Mouse (Mus musculus) small intestine, adult 2 months (tissue): Measurements from ENCODE around the gene Spag4.

Experiments used
- CTCF ChIP-seq: fragments of 200-500 bp; IDR thresholded peaks from 2 replicates; pipeline ENCODE4 v1.5.1; 2012; ENCODE audit warnings: low read depth, mild to moderate bottlenecking, control low read depth, inconsistent platforms, low read length, moderate library complexity, mixed read lengths; ENCODE audit not compliant: insufficient replicate concordance, insufficient read length; ENCODE audit errors: extremely low read depth
- POLR2A ChIP-seq: fragments of 200-500 bp; IDR thresholded peaks from 2 replicates; pipeline ENCODE4 v1.6.1; 2012; ENCODE audit warnings: low read depth, mild to moderate bottlenecking, control low read depth, inconsistent platforms, low read length, moderate library complexity

DNA sequence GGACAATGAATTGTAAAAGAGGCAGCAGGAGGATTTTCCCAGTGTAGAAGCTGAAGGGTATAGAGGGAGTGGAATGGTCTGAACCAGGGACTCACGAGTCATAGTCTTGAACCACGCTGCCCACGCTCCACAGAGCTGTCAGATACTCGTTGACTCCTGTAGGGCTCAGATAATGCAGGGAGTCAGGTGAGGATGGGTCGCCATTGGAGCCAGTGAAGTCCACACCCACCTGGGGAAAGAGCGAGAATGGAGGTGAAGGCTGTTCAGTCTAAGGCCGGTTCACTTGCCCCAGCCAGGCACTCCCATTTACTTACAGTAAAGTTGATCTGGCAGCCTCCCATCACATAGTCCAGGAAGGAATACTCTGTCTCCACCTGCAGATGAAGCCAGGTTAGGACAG lies 12.5 kb downstream of the Spag4 start:
- TF ChIP-seq CTCF (no peak), POLR2A (no peak)
